9 mouse cellular contexts compared by ENCODE assay signal in genomic region chr14:27039281-27040248, GRCm38 (mm10). TPM values are rescaled to one million over a fixed set of nuclear protein-coding genes. Genes with fewer than 3 reads are reported as not detected.
A peak's percentile ranks its signal among the peaks of the same experiment; 100 is the strongest.
DNase-seq lines count a peak whose midpoint lies in the region; ATAC-seq and TF ChIP-seq lines count a peak whose summit lies in the region.
"Had no signal": no experiment of that assay in that cellular context is flagged by ENCODE, and none has a peak within 500 bp of the region (broad histone marks: within the 10 kb centered on the region; RNA-seq: fewer than 3 reads in every experiment).

No protein-coding gene starts in this region.

- TF ChIP-seq CTCF in cortical plate, adult 2 months (IDR thresholded peaks at IDR 0.05; ENCODE audit: extremely low read depth, insufficient read depth, low read length): no peak
- TF ChIP-seq CTCF in heart, adult 2 months (IDR thresholded peaks at IDR 0.05): no peak
- no peak for TF ChIP-seq CTCF in intestine, postnatal 0 days (IDR thresholded peaks at IDR 0.05; ENCODE audit: low read depth)

- H3K9ac ChIP-seq in heart, adult 2 months (ENCODE audit: low read depth, low read length): peak overlapping the region; percentile 97
- peak overlapping the region; percentile 52 for H3K9ac ChIP-seq in intestine, postnatal 0 days (ENCODE audit: low read depth, low read length)

- H3K27ac ChIP-seq in cortical plate, adult 2 months (ENCODE audit: insufficient read depth, low read length): no peak overlapping the region
- H3K27ac ChIP-seq in heart, adult 2 months: peak overlapping the region; percentile 84
- peak overlapping the region; percentile 57 for H3K27ac ChIP-seq in intestine, postnatal 0 days (ENCODE audit: low read depth, low read length)

- no peak for TF ChIP-seq POLR2A in cortical plate, adult 2 months (IDR thresholded peaks at IDR 0.05; ENCODE audit: extremely low read depth, insufficient read depth, low read length)
- no peak for TF ChIP-seq POLR2A in heart, adult 2 months (IDR thresholded peaks at IDR 0.05; ENCODE audit: insufficient read depth, low read depth, low read length)

- H3K27me3 ChIP-seq in heart, adult 2 months (ENCODE audit: control insufficient read depth, insufficient read depth, low read length): no peaks in the 10 kb centered on the region
- no peaks in the 10 kb centered on the region for H3K27me3 ChIP-seq in intestine, postnatal 0 days (replicated peaks; ENCODE audit: control insufficient read depth, insufficient read depth, low read length)
- no peaks in the 10 kb centered on the region for H3K27me3 ChIP-seq in splenic B cell, adult 2 months (ENCODE audit: control insufficient read depth, insufficient read depth, low read length, poor library complexity, severe bottlenecking)

- TF ChIP-seq EP300 in heart, adult 2 months (IDR thresholded peaks at IDR 0.05; ENCODE audit: insufficient read depth, low read depth, low read length): no peak

- intact Hi-C loops in heart, adult 2 months (cut with DNase I): loop anchor here (10.0 kb wide), 1 partner anchor 385 kb away; the partner anchor contains the start of gene Fam208a

- peak overlapping the region; percentile 70 for H3K4me3 ChIP-seq in cortical plate, adult 2 months (ENCODE audit: insufficient read depth, low read length)
- H3K4me3 ChIP-seq in heart, adult 2 months: peak overlapping the region; percentile 82
- H3K4me3 ChIP-seq in intestine, postnatal 0 days (ENCODE audit: low read depth, low read length): peak overlapping the region; percentile 65

- peak; percentile 26 for DNase-seq in right cerebral cortex, postnatal 14 days
- DNase-seq in right cerebral cortex, adult 2 months (ENCODE audit: low spot score in 2 of 2): no peak
- DNase-seq in heart, adult 2 months: peak in 1 of 2 experiments; percentile 62
- DNase-seq in lung, postnatal 10 days: peak; percentile 72
- DNase-seq in splenic B cell, adult 2 months (ENCODE audit: low read depth, low spot score): peak; percentile 16
- no peak for DNase-seq in spleen, adult 12 weeks (ENCODE audit: low spot score)

- H3K4me1 ChIP-seq in cortical plate, adult 2 months (ENCODE audit: control insufficient read depth, insufficient read depth, low read length): no peaks in the 10 kb centered on the region
- H3K4me1 ChIP-seq in heart, adult 2 months (ENCODE audit: control insufficient read depth, insufficient read depth, low read length): peaks cover 10% of the 10 kb centered on the region
- peaks cover under 1% of the 10 kb centered on the region; the same call in 1 of the 2 replicates for H3K4me1 ChIP-seq in intestine, postnatal 0 days (replicated peaks; ENCODE audit: control insufficient read depth, insufficient read depth, low read length)

- ATAC-seq in intestine, postnatal 0 days: peak; percentile 53

- no peaks in the 10 kb centered on the region; the same call in 1 of the 2 replicates for H3K36me3 ChIP-seq in heart, adult 2 months (ENCODE audit: control insufficient read depth, insufficient read depth, low read length)
- H3K36me3 ChIP-seq in intestine, postnatal 0 days (ENCODE audit: control insufficient read depth, insufficient read depth): no peaks in the 10 kb centered on the region
- no peaks in the 10 kb centered on the region for H3K36me3 ChIP-seq in splenic B cell, adult 2 months (ENCODE audit: control insufficient read depth, insufficient read depth, low read length, poor library complexity, severe bottlenecking)

- peak overlapping the region; percentile 91 for H3K4me2 ChIP-seq in intestine, postnatal 0 days (replicated peaks; ENCODE audit: low read depth)

- H3K79me2 ChIP-seq in heart, adult 2 months (replicated peaks; ENCODE audit: control insufficient read depth, insufficient read depth, low read length): no peaks in the 10 kb centered on the region

- H3K9me3 ChIP-seq in intestine, postnatal 0 days (ENCODE audit: control insufficient read depth): no peaks in the 10 kb centered on the region

- WGBS in heart, adult 2 months: 7% methylated on average over 59 of the region's 59 CpGs
- 1% methylated on average over 59 of the region's 59 CpGs for WGBS in intestine, postnatal 0 days

RNA-seq across cellular contexts. Expression of gene Il17rd, which starts 0.8 kb away (rescaled TPM):
- polyA plus RNA-seq in cortical plate, adult 2 months (2012; rRNA removed): 1.6 and 1.7 TPM in 2 replicates
- 1 to 10 TPM; 3.2 to 4.5 TPM for total RNA-seq in heart, adult 2 months (2021)
- polyA plus RNA-seq in heart, adult 2 months (2012; rRNA removed): 2.1 and 3.8 TPM in 2 replicates
- 0.73 and 0.86 TPM in 2 replicates for polyA plus RNA-seq in intestine, postnatal 0 days (2015; fragmentation: Nextera tagmentation; extraction: Ambion mirVana)

RNA-seq across cellular contexts. Expression of gene Hesx1, which starts 45.3 kb away (rescaled TPM):
- not detected in 2 replicates for polyA plus RNA-seq in cortical plate, adult 2 months (2012; rRNA removed)
- total RNA-seq in heart, adult 2 months (2021): not detected
- not detected in 2 replicates for polyA plus RNA-seq in heart, adult 2 months (2012; rRNA removed)
- polyA plus RNA-seq in intestine, postnatal 0 days (2015; fragmentation: Nextera tagmentation; extraction: Ambion mirVana): 0.26 and 0.35 TPM in 2 replicates
- total RNA-seq: left cerebral cortex, postnatal 14 days had no signal

Comparison
In these comparisons a context has a peak if more than half of its experiments do, and no peak if none do; other contexts are left out.
1. DNase-seq: peak in right cerebral cortex, postnatal 14 days (single experiment), lung, postnatal 10 days (single experiment) and splenic B cell, adult 2 months (single experiment); none in right cerebral cortex, adult 2 months (0 of 2) and spleen, adult 12 weeks (single experiment).
2. Peak in every context shown above with its lines, with median percentiles within 50 percentile points of each other: H3K4me3 ChIP-seq.